Mouse (Mus musculus): ENCODE data around the gene Suclg2.
A peak's percentile ranks its signal among the peaks of the same experiment; 100 is the strongest.

Gene Suclg2

DNA sequence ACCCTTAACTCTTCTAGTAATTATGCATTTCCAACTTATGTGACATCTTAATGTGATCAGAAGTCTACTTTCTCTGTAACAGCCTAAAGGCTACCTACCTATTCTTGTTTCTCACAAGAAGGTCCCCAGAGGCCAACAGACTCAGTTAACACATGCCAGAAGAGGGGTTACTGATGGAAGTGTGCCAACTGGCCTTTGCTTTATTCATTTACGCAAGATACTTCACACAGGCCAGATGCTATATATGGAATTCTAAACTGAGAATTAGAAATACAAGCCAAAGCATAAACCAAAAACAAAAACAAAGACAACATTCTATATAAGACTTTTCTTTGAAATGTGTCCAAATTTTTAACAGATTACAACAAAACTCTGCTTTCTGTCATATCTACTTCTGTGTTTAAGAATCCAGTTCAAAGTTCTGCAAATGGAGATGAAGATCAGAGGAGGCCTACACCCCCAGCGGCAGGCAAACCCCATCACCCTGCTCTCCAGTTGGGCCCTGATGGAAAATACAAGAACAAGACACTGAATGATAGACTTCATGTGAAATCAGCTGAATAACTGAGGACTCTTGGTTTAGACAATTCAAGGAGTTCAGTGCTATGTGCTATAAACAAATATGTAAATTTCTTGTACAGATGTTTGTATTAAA lies 155.1 kb downstream of the Suclg2 start:
- no peak for DNase-seq (ENCODE audit: low spot score in 2 of 2)

DNA sequence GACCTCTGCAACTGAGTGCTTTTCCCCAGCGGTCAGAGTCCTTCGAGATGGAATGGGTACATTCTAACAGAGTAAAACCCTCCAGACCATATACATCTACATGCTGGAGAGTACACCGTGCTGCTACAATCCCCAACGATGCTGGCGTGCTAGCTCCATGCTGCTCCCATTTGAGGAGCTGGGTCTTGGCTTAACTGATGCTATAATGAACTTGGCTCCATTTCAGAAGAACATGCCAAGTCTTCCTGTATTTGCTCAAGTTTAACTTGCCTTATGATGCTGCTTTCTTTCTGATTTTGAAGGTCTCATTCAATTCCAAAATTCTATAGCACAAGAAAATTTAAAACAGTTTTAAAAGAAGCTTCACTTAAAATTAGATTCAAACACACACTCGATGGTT lies 162.3 kb downstream of the Suclg2 start:
- DNase-seq (ENCODE audit: low spot score in 2 of 2), result no peak

DNA sequence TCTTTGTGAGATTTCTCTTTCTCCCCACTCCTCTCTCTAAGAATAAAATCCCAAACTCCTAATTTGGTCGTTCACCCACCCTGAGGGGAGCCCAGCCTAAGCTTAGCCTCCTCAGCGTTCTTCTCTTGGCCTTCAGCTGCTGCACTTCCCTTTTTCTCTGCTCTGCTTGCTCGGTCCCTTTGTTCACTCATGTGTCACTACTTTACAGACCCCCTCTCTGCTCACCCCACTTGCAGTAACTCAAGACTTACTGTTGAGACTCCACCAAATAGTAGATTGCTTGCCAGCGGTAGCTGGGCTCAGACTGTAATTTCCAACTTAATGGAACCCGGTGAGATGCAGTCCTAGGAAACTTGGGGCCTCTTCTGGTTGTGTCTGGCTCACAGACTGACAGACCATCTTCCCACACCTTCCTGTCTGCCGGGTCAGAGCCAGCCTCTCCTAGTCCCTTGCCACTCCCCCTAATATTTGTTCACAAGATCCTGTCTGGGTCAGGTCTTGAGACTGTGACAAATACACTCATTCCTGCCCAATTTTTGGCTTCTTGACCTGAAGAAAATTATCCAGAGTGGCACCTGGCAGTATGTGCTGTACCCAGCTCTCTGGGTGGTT lies 166.2 kb downstream of the Suclg2 start:
- no peak for DNase-seq (ENCODE audit: low spot score in 2 of 2)

DNA sequence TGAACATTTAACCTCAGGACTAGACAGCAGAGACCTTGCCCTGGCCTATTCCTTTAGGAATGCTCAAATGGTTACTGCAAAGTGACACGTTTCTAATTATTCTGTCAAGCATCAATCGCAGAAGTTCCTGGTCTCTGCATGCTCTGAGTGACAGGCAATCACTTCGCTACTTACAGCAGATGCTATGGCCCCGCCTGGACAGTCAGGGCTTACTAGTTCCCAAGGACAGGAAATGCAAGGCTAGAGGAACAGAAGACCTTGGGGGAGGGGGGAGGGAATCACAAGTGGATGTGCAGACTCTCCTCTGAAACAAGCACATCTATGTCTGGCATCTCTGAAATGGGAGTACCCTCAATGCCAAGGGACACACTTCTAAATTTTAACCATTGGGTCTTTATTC lies 167.6 kb downstream of the Suclg2 start:
- no peak for DNase-seq (ENCODE audit: low spot score in 2 of 2)

DNA sequence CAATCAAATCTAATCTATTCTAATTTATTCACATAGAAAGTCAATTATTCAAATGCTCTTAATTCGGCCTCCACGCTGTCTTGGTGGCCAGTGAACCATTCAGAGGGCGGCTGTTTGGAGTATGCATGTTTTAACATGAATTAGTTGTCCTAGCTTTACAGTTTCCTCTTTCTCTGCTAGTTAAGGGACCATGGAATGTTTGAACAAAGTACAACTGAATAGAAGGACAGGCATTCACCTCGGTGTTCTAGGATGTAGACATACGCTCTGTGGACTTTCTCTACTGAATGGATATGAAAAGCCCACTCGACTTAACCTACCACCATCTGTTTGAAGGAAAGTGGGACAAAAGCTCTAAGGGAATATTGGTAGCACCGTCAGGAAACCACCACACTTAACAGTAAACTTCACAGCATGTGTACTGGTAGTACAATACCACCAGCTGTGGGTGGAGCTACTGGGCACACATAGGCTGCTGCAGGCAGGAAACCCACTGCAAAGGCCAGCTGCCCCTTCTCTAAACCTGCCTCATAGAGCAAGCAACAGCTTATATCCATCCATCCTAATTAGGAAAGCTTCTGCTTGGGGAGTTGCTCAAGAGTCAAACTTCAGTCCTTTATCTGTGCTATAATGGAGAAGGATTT lies 172.3 kb downstream of the Suclg2 start:
- no peak for DNase-seq (ENCODE audit: low spot score in 2 of 2)

DNA sequence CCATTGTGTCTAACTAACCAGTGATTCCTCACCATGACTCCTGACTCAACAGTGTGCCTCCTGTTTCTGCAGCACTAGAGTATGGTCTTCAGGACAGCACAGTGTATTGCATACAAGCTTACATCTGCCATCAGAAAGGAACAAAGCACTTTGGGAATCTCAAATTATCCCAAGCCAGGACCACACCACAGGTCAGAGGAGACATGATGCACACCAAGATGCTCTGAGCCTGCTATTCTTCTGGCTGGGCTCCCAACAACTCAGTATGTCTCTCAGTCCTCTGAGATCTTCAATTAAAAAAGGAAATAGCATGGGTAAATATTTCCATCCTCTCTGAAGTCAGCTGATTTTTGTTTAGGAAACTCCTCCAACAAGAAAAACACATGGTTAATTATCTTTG lies 172.9 kb downstream of the Suclg2 start:
- DNase-seq (ENCODE audit: low spot score in 2 of 2), result no peak

DNA sequence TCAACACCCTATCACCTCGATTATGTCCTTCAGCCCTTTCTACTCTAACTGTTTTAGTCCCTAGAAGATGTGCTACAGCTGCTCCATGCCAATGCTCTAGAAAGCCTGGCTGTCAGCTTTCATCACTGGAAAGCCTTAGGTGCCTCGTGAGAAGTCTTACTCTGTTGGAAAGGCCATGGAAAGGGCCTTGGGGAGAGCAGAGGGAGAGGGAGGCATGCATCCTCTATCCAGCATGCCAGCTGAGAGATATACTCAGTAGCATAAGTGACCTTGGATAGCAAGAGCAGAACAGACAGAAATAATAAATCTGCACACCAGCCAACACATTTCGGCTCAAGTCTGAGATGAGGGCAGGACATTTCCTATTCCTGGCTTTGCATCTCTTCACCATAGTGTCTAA lies 173.3 kb downstream of the Suclg2 start:
- DNase-seq (ENCODE audit: low spot score in 2 of 2), result no peak

DNA sequence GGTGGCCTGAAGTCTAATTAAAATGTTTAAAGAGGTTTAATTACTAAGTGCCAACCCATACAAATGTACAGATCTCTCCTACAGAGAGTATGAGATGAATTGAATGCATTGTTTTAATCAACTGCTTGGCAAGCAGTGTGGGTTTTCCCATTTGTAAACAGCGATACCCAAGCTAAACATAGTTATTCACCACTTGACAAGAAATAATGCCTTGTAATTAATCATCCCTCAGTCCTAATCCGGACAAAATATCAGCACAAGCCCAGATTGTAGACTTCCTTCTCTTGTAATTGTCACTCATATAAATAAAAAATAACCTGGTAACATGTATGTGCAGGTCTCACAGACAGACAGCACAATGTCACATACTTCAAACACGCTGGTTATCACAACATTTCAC lies 183.4 kb downstream of the Suclg2 start:
- no peak for DNase-seq (ENCODE audit: low spot score in 2 of 2)

DNA sequence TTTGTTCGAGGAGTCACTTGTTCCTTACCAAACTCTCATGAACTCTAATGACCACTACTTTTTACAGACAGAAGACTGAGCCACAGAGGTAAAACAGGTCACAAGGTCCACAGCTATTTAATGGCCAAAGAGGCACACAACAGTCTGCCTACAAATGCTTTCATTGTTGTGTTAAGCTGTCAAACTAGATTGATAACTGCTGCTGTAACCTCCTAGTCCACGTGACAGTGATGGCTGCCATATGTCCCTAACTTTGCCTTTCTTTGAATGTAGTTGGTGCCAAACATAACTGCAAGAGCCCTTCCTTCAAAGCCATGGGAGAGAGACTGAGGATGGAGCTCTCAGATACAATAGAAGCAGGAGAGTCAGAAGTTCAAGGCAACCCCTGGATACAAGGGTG lies 198.8 kb downstream of the Suclg2 start:
- no peak for DNase-seq (ENCODE audit: low spot score in 2 of 2)

DNA sequence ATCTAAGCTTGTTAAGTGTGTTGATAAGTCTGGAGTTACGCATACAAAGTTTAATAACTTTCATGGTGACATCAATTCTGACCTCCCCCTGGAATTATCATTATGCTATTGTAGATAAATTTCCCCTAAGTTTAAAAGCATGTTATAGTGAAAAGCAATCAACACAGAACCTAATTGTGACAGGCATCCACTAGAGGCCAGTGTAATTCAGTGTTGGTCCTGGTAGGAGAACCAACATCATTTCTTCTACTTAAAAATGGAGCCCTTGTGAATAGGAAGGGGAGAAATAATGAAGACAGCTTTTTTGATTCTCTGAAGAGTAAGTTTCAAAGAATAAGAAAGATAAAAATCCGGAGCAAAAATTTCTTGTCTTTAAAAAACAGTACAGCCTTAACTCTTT lies 200.2 kb downstream of the Suclg2 start:
- DNase-seq (ENCODE audit: low spot score in 2 of 2), result no peak

DNA sequence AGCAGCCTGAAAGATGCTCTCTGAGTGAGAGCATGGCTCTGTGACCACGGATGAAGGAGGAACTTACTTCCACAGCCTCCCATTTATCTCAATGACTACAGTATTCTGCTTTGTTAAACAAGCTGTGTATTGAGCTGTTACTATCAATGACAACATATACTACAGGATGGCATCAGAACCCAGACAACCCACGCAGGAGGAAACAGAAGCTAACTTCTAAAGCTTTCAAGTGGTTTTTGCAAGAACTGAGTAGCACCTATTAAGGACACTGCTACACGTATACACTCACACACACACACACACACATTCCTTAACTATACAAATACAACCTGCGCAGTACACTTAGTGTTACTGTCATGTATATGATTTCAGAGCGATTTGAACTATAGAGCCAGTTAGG lies 202.9 kb downstream of the Suclg2 start:
- no peak for DNase-seq (ENCODE audit: low spot score in 2 of 2)

DNA sequence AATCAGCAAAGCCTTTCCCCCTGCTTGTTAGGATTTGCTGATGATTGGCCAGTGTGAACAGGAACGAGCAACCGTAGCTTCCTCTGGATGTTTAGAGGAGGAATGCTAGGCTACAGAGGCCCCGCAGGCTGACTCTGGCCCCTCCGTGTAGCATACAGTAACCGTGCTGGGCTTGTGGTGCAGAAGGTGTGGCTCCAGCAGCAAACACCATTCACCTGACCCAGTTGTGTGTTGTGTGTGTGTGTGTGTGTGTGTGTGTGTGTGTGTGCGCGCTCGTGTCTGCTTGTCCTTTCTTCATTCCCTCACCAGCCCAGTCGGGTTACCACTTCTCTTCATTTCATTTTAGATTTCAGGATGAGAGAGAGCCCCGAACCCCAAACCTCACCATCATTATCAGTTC lies 203.9 kb downstream of the Suclg2 start:
- DNase-seq (ENCODE audit: low spot score in 2 of 2), result no peak

DNA sequence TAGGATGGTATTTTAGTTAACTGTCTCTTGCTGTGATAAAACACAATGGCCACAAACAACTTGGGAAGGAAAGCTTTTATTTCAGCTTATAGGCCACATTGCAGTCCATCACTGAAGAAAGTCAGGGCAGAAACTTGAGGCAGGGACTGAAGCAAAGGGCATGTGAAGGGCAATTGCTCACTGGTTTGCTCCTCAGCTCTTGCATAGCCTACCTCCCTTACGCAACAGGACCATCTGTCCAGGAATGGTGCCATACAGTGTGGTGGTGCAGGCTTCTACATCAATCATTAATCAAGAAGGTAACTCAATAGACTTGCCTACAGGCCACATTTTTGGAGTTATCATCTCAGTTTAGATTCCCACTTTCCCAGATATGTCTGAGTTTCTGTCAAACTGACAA lies 206.9 kb downstream of the Suclg2 start:
- DNase-seq (ENCODE audit: low spot score in 2 of 2), result no peak

DNA sequence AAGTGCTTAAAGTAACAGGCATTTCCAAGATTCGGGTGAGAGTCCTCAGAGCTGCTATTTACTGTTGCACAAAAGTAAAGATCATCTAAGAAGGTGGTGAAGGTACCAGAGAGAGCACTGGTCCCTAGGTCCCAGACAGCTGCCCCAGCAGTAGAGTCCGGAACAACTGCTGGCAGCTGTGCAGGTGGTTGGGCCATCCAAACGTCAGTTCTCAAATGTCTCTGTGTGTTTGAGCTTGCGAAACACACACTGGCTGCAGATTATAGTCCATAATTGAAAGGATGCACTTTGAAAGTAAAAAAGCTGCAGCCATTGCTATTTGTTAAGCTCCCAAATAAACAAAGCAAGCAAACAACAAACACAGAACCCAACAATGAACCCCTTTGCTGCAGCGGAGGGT lies 217.8 kb downstream of the Suclg2 start:
- DNase-seq (ENCODE audit: low spot score in 2 of 2), result no peak

DNA sequence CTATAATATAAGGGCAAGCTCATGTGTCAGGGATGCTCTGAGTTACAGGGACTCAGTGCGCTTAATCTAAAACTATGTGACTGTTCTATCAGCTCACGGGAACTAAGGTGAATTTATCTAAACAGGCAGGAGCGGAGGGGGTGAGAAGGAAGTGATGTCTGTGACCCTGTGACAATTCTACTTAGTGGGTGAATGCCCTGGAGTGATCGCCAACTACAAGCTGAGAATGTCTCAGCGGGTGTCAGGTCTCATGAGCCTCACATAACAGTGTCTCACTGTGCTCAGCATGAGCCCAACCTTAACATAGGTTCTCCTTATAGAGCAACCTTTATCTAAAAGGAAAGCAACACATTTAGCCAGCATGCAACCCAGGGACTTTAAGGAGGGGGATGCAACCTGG lies 219.0 kb downstream of the Suclg2 start:
- DNase-seq (ENCODE audit: low spot score in 2 of 2), result no peak

DNA sequence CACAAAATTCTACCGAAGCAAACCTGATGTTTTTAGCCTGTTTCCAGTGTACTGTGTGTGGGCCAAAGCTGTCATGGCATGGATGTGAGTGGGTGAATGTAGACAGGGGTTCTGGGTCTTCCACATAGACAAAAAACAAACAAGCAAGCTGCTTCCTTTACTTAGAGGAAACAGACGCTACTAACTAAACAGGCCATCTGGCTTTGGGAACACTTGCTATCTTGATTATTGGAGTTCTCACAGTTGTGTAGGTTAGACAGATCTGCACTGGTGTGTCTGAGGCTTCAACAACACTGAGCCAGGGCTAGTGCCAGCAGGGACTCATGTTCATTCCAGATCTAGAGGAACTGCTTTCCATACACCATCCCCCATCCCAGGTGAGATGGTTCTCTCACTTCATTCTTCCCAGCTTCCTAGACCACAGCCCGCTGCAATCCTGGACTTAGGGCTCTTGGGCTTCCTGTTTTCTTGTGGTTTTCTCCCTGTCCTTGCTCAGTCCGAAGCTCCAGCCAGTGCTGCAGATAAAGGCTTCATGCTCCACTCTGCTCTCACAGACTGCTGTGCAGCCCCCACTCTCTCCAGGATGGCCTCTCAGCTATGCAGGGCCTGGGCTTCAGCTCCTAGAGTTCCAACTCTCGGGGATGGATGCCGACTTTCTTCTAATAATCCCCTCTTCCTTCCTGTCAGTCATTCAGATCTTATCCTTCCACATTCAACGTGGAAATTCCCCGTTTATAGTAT lies 226.2 kb downstream of the Suclg2 start:
- DNase-seq (ENCODE audit: low spot score in 2 of 2), result no peak

DNA sequence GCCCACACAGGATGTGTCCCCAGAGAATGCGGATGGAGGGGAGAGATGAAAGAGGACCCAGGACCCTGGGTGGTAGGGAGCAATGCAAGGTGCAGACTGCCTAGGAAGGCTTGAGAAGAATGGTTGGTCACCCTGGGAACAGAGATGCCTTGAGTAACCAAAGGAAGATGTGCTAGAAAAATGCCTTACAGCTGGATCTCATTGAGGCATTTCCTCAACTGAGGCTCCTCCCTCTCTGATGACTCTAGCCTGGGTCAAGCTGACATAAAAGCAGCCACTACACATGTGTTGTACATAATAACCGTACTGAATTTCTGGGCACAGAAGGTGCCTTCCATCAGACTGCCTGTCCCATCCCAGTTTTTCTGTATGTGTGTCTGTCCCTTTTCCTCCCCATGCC lies 227.6 kb downstream of the Suclg2 start:
- DNase-seq (ENCODE audit: low spot score in 2 of 2), result no peak

DNA sequence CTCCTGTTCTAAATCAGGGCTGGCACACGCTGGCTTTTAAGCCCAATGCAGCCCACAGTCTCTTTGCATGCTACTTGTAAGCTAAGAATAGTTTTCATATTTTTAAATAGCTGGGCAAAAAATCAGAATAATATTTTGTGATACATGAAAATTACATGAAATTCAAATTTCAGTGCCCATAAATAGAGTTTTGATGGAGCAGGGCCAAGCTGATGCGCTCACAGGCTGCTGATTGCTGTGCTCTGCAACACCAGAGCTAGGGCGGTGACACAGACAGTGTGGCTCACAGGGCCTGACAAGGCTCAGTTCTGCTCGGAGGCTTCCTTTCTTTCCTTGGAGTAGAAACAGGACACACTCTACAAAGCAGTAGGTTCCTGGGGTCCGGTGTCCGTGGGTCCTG lies 232.8 kb downstream of the Suclg2 start:
- peak in 1 of 2 experiments; percentile 34 for DNase-seq (ENCODE audit: low spot score in 2 of 2)

DNA sequence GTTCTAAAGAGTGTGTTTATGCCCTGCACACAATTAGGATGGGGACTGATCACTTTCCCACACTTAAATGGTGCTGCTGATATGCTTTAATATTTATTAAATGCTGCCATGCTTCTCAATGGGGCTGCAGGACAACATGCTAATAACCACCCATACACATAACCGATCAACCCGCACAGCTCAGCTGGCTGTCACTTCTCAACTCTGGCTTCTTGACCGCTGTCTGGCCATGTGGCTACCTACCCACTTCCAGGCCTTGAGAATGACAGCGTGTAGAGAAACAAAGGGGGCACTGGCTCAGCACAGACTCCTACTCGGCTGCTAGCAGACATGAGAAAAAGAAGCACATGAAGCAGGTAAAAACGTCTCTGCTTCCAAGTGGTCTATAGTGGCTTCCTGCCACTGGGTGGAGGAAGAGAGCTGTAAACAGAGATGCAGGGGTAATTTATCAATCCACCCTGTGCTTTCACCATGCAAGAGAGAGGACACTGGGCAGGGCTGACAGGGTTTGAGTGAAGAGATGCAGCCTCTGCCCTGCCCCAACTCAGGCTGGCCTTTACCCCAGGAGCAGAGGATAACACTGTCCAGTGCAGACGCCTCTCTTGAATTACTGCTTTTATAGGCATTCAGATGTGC lies 234.3 kb downstream of the Suclg2 start:
- DNase-seq (ENCODE audit: low spot score in 2 of 2), result peak; percentile 81

DNA sequence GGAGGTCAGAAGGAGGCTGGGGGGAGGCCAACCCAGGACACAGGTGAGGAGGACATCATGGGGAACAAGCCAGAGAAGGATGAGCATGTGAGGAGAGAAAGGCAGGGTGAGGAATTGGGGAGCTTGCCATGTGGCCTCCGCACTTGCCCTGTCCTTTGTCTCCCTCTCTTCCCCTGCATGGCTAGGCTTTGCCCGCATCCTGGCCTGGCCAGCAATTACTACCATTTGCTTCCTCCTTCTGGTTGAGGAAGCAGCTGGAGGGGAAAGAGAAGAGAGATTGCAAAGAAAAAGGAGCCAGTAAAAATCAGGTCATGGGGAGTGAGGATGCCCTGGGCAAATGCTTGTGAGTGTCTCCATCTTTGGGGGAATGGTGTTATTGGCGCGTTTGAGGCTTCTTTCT lies 234.9 kb downstream of the Suclg2 start:
- DNase-seq (ENCODE audit: low spot score in 2 of 2), result peak in 1 of 2 experiments; percentile 34

DNA sequence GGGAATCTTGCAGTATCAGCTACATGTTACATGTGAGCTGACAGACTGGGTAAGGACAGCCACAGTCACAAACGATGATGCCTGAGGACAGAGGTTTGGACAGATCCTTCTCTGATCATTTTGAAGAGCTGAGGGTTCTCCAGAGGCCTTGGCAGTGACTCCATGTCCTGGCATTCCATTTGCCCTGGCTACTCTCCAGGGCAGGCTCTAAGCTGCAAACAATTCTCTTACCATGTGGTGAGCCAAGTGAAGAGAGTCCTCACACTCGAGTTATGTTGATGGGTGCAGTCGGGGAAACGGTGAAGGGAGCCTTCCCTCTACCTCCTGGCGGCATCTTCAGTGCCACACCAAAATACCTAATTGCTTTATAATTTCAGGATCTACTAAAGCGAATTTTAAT lies 235.5 kb downstream of the Suclg2 start:
- peak in 1 of 2 experiments; percentile 37 for DNase-seq (ENCODE audit: low spot score in 2 of 2)

DNA sequence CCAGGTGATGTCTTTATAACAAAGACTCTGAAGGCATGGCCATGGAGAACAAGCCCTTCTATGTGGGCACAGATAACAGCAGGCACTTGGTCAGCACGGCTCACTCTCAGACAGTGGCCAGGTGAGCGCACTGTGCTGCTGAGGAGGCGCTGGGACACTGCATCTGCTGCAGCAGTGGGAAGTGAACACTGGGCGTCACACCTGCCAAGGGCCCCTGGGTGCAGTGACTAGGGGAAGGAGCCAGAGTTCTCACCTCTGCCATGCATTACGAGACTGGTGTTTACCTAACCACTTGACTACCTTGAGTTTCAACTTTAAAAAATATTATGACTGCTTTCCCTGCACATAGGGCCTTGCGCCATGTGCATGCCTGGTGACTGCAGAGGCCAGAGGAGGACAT lies 238.8 kb downstream of the Suclg2 start:
- DNase-seq (ENCODE audit: low spot score in 2 of 2), result no peak
